Mouse (Mus musculus) CD4-positive, CD25-positive, alpha-beta regulatory T cell, adult 2 months (primary cell): ENCODE measurements around the gene Polr2a.
"Not testable (repeated sequence)": the region's sequence is repeated elsewhere in the genome, so short reads cannot be mapped to it uniquely, and the experiment has no call there.

Experiments used
- DNase-seq: peaks from one replicate; pipeline ENCODE4 v3.0.0-alpha.2; 2012; ENCODE audit warnings: low read depth, low spot score

The Polr2a gene

GRCm38 (mm10) chr11:69706775-69707479 lies 51.5 kb downstream of the Polr2a start:
- DNase-seq: no peak

GRCm38 (mm10) chr11:69704613-69705010 lies 53.8 kb downstream of the Polr2a start:
- DNase-seq: no peak

DNA sequence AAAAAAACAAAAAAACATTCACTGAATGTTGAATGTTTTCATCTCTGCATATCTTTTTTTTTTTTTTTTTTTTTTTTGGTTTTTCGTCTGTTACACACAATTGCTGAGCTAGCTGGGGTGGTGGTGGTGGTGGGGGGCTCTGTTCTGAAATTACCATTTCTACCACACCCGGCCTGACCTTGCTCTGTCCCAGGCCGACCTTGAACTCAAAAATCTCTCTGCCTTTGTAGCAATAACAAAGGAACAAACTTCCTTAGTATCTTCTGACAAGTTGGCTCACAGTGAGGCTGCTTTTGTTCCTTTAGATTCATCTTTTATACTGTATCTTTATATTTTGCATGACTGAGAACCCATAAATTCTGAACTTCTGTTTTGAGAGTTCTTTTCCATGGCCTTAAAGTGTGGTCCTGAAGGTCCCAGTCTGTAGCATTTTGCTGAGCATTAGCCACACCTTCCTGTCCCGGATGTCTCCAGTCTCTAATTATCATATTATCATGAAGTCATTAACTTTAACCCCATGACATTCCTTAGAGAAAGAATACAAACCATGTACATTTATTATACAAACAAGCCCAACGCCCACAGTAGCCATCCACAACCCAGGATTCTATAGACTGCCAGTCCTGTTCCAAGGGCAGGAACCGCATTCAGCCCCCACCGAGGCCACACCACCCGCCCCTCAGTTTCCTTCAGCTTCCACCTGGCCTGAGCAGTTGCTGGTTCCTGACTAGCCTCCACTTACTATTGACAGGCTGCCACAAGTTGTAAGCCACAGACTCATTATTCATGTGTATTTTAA lies 54.4 kb downstream of the Polr2a start:
- DNase-seq: no peak

DNA sequence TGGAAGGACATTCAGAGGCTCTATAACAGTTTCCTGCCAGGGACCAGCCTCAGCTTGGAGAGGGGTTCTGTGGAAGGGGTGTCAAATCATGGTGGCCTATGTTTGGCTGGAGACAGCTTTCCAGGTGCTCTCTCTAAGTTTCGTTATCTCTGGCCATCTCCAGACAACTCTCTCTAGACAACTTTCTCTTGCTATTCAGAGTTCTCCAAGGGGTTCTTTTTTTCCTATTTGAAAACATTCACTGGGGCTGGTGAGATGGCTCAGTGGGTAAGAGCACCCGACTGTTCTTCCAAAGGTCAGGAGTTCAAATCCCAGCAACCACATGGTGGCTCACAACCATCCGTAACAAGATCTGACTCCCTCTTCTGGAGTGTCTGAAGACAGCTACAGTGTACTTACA lies 55.1 kb downstream of the Polr2a start:
- DNase-seq: not testable (repeated sequence)

DNA sequence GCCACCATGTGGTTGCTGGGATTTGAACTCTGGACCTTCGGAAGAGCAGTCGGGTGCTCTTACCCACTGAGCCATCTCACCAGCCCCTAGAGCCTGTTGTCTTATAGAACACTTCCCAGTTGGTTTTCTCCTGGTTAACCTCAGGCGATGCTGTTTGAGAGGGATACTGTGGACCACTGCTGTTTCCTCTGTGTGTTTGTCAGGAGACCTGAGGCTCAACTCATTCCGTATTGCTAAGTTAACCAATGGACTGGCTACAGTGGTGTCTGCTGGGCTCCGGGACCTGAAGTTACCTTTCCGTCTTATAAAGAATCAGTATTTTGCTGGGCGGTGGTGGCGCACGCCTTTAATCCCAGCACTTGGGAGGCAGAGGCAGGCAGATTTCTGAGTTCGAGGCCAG lies 55.6 kb downstream of the Polr2a start:
- DNase-seq: not testable (repeated sequence)

DNA sequence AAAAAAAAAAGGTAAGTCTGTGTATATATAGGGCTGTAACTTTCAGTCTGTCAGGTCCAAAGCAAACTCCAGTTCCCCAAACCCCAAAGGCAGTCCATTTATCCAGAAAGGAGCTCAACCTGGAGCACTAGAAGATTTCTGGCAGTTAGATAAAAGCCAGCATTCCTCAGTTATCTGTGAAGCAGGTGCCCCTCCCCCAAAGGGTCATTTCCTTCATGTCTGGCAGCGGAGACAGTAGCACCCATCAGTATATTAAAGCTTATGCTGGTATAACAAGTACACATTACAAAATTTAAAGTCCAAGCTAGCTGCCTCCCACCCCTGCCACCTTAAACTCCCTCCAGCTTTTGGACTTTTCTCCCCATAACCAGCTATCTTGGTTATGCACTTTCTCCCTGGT lies 58.8 kb downstream of the Polr2a start:
- DNase-seq: no peak

GRCm38 (mm10) chr11:69698574-69698973 lies 59.9 kb downstream of the Polr2a start:
- DNase-seq: peak; percentile 28

DNA sequence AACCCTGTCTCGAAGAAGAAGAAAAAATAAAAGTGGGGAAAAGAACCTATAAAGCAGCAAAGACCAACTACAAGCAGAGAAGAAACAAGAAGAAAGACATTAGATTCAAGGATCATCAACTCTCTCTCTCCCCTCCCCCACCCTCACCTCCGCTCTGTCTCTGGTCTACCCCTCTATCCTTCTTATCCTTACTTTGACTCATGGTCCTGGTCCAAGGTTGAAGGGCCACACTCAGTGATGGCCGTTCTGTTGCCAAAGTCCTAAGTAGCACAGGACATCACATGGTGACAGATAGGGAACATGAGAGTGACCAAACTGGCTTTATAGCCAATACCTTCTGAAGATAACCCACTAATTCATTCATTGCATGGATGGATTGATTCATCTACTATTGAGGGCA lies 61.0 kb downstream of the Polr2a start:
- DNase-seq: no peak

GRCm38 (mm10) chr11:69695361-69696181 lies 62.9 kb downstream of the Polr2a start, which contains the start of the genes Tnfsf12 and Tnfsfm13:
TSS of gene Tnfsf12 (minus strand) at chr11:69695849.
TSS of gene Tnfsfm13 (minus strand) at chr11:69696098.
- no peak for DNase-seq

DNA sequence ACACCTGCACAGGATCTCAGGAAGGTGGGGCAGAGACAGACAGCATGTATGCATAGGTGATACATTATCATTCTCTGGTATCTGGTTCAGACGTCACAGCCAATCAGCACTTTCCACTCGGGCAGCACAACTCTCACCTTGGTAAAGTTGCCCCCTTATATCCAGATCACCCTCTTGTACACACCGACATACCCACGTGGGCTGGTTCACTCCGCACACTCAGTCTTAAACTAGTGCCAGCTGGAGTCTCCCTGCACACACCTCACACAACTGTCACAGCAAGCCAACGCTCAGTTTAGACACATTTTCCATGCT lies 63.4 kb downstream of the Polr2a start:
- no peak for DNase-seq

DNA sequence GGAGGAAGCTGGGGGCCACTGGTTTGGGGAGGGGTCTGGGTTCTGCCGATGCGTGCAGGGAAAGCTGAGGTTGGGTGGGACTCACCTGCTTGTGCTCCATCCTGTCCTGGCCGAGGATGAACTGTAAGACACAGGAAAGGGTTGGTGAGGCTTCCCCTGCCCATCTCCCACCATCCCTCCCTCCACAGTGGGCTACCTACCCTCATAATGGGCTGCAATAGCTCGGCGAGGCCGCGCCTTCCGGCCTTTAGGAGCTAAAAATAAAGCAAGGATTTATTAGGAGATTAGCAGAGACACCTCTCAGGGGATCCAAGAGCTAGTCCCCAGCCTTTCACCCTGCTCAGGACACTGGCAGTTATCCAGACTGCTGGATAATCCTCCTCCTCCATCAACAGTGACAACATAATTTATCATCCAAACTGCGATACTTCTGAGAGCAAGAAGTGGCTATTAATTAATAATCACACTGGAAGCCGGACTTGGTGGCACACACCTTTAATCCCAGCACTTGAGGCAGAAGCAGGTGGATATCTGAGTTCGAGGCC lies 64.9 kb downstream of the Polr2a start:
- DNase-seq: no peak

DNA sequence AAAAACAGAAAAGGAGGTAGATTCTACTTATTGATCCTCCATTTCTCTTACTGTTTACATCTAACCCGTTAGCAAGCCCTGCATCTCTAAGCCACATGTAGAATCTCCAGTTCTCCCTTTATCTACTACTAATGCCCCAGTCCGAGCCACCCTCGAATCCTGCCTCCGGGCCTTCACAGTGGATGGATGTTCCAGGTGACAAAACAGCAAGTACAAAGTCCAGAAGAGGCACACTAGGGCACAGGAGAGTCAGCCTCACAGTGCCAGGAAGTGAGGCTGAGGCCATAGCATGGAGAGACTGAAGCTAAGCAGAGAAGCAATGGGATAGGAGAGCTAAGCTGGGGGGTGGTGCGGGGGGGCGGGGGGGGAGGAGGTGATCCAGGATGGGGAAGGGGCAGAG lies 65.6 kb downstream of the Polr2a start:
- DNase-seq: no peak

DNA sequence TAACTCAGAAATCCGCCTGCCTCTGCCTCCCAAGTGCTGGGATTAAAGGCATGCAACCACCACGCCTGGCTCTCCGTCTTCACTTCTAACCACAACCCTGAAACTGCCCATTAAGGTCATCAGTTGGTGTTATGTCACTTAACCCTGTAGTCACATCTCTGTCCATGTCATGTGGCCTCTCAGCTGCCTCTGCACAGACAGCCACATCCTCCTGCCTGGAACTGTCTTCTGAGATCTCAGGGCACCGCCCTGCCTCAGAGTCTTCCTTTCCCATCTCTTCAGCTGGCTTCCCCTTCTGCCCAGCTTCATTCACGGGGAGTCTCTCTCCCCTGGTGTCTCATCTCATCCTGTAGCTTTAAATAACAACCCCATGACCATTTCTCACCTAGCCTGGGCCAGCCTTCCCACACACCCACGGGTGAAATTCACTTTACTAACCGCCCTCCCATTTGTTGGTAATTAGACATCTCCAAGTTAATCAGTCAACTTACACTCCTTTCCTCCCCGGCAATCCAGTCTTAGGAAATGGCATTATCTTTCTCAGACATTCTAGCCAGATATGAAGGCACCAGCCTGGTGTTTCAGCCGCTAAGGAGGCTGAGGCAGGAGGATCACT lies 66.1 kb downstream of the Polr2a start:
- DNase-seq: no peak

DNA sequence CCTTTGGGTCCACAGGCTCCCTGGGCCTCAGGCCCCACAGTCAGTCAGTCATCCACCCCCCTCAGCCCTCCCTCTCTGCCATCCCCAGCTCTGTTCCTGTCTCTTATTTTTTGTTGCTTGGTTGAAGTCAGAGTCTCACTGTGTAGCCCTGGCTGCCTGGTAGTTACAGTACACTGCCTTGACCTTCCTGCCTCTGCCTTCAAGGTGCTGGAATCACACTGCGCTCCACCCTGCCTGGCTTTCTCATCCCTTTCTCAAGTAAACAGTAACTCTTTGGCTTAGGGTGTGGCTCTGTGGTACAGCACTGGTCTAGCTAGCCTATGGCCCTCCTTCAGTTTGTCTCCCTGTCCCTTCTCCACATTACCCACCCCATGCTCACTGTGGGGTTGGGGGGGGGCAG lies 68.5 kb downstream of the Polr2a start:
- no peak for DNase-seq

DNA sequence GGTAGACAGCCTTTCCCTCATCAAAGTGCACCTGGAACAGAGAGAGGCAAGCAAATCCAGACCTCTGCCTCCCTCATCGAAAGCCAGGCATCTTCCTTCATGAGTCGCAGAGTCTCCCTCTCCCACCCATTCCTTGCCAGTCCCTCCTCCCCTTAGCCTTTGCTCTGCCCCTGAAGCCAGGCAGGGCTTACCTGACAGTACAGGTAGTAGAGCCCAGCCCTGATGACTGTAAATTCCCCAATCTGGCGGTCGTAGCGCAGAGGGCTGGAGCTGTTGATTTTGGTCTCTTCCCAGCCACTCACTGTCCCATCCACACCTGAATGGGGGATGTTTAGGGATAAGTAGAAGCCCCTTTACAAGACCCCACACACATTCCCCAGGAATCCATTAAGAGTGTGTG lies 71.4 kb downstream of the Polr2a start:
- DNase-seq: no peak

DNA sequence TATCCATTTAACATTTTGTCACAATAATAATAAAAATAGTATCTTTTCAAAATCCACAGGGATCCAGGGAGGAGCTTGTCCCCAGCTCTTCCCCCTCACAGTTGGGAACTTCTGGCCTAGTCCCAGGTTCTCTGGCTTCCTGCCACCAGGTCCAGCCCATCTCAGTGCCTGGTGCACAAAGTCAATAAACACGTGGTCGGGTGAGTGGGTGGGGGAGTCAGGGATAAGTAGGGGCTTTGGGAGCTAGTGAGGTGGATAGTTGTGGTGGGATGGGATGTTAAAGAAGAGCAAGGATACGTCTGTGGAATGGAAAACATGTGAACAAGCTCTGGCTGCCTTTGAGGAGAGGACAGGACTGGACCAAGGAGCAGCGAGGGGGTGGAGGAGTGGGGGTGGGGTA lies 72.1 kb downstream of the Polr2a start:
- no peak for DNase-seq

- DNase-seq: no peak
Measured at GRCm38 (mm10) chr11:69685526-69686148, 72.8 kb downstream of the Polr2a start, which contains the start of gene Tnfsf13. TSS of gene Tnfsf13 (minus strand) at chr11:69685784.

DNA sequence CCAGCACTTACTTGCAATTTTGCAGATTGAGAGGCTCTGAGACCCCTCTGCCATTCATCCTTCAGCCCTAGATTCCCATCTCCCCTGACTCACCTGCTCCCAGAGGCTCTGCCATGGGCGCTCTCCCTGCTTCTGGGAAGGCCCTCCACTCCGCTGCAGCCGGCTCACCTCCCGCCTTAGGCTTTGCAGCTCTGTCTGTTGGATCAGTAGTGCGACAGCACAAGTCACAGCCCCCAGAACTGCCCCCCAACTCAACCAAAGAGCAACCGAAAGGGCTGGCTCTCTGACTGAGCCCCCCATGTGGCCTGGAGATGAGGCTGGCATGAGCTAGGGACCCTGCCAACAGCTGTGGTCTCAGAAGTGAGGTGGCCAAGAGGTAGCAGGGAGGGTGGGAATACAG lies 73.5 kb downstream of the Polr2a start:
- DNase-seq: no peak

- DNase-seq: no peak
Measured at GRCm38 (mm10) chr11:69684128-69684745, 74.2 kb downstream of the Polr2a start.
